Mouse (Mus musculus) liver, postnatal 0 days (tissue): ENCODE data around the gene Plekhj1. TPM values are rescaled to one million over a fixed set of nuclear protein-coding genes. Genes with fewer than 3 reads are reported as not detected.
"Not testable (repeated sequence)": the region's sequence is repeated elsewhere in the genome, so short reads cannot be mapped to it uniquely, and the experiment has no call there.

Source experiments
- ATAC-seq: fragments of 200-750 bp; cut with Nextera tagmentation; 2 replicates; pipeline ENCODE4 v1.8.0; 2017; ENCODE audit warnings: mild to moderate bottlenecking, moderate library complexity
- DNase-seq: peaks from one replicate; pipeline ENCODE4 v3.0.0-alpha.2; 2016
- H3K27ac ChIP-seq: fragments of 300-500 bp; sonication (generic); 2 replicates; pipeline ENCODE4 v1.5.1; 2014; ENCODE audit warnings: antibody characterized with exemption, moderate library complexity, mild to moderate bottlenecking, low read depth
- H3K27me3 ChIP-seq: fragments of 300-500 bp; sonication (generic); 2 replicates; pipeline ENCODE4 v1.6.1; 2014; ENCODE audit warnings: low read length, control low read depth, mixed read lengths; ENCODE audit not compliant: insufficient read depth
- H3K36me3 ChIP-seq: fragments of 300-500 bp; sonication (generic); replicated peaks from 2 replicates; pipeline ENCODE4 v1.6.1; 2014; ENCODE audit warnings: mild to moderate bottlenecking, control low read depth, low read length, moderate library complexity, mixed read lengths; ENCODE audit not compliant: insufficient read depth
- H3K4me1 ChIP-seq: fragments of 300-500 bp; sonication (generic); 2 replicates; pipeline ENCODE4 v1.6.1; 2014; ENCODE audit warnings: antibody characterized with exemption, mild to moderate bottlenecking, control low read depth; ENCODE audit not compliant: insufficient read depth
- H3K4me2 ChIP-seq: fragments of 300-500 bp; sonication (generic); 2 replicates; pipeline ENCODE4 v1.6.1; 2014; ENCODE audit warnings: low read depth, mild to moderate bottlenecking, low read length, moderate library complexity, mixed read lengths
- H3K4me3 ChIP-seq: fragments of 300-500 bp; sonication (generic); 2 replicates; pipeline ENCODE4 v1.5.1; 2014; ENCODE audit warnings: low read depth, low read length
- H3K9ac ChIP-seq: fragments of 300-500 bp; sonication (generic); replicated peaks from 2 replicates; pipeline ENCODE4 v1.6.1; 2014; ENCODE audit warnings: mild to moderate bottlenecking, moderate library complexity
- H3K9me3 ChIP-seq: fragments of 300-500 bp; sonication (generic); 2 replicates; pipeline ENCODE4 v1.6.1; 2016; ENCODE audit warnings: mild to moderate bottlenecking, control low read depth, low read length, mixed read lengths
- CTCF ChIP-seq: sonication (generic); IDR thresholded peaks from 2 replicates; pipeline ENCODE4 v1.5.1; 2016; ENCODE audit warnings: antibody characterized with exemption, low read depth
- EP300 ChIP-seq: IDR thresholded peaks from 2 replicates; pipeline ENCODE4 v1.6.1; 2016; ENCODE audit warnings: antibody characterized with exemption, low read depth, mild to moderate bottlenecking
- WGBS: fragments of 180-500 bp; shearing (Covaris S2); extraction: QIAGEN DNeasy Blood & Tissue Kit; methylation state at CpG from one replicate; pipeline ENCODE4 v1.1.7; 2014; ENCODE audit not compliant: insufficient replicate concordance; 5-methylcytosine and 5-hydroxymethylcytosine counted together
- polyA plus RNA-seq: library from polyadenylated mRNA; unstranded; fragments of >200 nt; fragmentation: Nextera tagmentation; extraction: Ambion mirVana; gene quantifications from 2 replicates; pipeline ENCODE4 v1.2.1, GENCODE M21; 2015

Gene Plekhj1
- polyA plus RNA-seq, 1 experiment from 2014 or later: 42.0 TPM

DNA sequence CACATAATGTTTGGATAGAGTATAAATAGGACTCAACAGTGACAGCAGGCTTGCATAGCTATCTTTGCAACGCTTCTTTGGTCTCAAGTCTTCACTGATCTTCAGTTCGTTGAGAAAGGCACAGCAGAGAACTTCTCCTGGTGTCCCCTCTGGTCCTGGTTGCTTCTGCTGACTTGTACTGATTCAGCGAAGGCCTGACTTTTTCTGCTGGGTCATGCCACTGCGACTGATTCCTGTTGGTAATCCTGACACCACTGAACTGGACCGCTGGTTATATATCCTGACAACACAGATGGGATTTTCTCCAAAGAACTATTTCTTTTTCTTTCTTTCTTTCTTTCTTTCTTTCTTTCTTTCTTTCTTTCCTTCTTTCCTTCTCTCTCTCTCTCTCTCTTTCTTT lies 24.1 kb upstream of the Plekhj1 start:
- peaks cover 44% of the 10 kb centered on the region for H3K4me1 ChIP-seq
- no peak overlapping the region for H3K9ac ChIP-seq
- WGBS: 85% methylated on average over 5 of the region's 5 CpGs

DNA sequence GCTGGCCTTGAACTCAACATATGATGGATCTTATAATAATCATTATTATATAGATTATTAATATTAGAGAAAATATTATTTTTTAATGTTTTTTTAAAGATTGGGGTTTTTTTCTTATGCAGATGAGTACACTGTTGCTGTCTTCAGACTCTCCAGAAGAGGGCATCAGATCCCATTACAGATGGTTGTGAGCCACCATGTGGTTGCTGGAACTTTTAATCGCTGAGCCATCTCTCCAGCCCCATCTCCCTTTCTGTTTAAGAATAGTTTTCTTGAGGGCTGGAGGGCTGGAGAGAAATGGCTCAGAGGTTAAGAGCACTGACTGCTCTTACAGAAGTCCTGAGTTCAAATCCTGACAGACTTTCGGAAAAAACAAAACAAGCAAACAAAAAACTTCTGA lies 23.6 kb upstream of the Plekhj1 start:
- DNase-seq (no peak), ATAC-seq (no peak)
- Histone ChIP-seq H3K4me3 (no peak overlapping the region), H3K9ac (no peak overlapping the region), H3K27me3 (no peaks in the 10 kb centered on the region), H3K4me1 (peaks cover 44% of the 10 kb centered on the region), H3K4me2 (no peak overlapping the region), H3K36me3 (no peaks in the 10 kb centered on the region), H3K9me3 (no peaks in the 10 kb centered on the region), H3K27ac (0 out of 2 replicates have a peak overlapping the region, but pooled peaks have one; percentile 45)
- no peak for TF ChIP-seq EP300
- peak; percentile 76 for TF ChIP-seq CTCF
- WGBS: 45% methylated on average over 2 of the region's 2 CpGs

More for the DNA sequence above, 24.1 kb upstream of the Plekhj1 start:
- Histone ChIP-seq H3K27ac (0 out of 2 replicates have a peak overlapping the region, but pooled peaks have one; percentile 45), H3K4me3 (no peak overlapping the region), H3K9me3 (no peaks in the 10 kb centered on the region), H3K27me3 (no peaks in the 10 kb centered on the region), H3K4me2 (no peak overlapping the region), H3K36me3 (no peaks in the 10 kb centered on the region)
- DNase-seq (no peak), ATAC-seq (no peak)
- no peak for TF ChIP-seq CTCF
- no peak for TF ChIP-seq EP300

DNA sequence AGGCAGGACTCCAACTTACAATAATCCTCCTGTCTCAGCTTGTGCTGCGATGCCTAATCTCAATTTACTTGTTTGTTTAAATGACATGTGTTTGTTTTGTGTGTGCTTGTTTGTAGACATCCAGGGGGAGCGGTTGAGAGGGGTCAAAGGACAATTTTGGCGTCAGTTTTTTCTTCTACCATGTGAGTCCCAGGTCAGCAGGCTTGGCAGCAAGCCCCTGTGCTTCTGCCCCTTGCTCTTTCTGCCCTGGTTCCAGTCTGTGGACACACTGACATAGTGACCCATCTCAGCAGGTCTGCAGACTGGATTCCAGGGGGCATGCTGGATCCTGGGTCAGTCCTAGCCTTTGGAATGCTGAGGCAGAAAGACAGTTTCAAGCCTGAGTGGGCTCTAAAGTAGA lies 21.0 kb upstream of the Plekhj1 start:
- Histone ChIP-seq H3K4me2 (peak overlapping the region; percentile 34; the same call in 1 of the 2 replicates), H3K27me3 (no peaks in the 10 kb centered on the region), H3K4me3 (no peak overlapping the region), H3K4me1 (peaks cover 31% of the 10 kb centered on the region), H3K27ac (peak overlapping the region; percentile 94), H3K9ac (peak overlapping the region; percentile 5), H3K36me3 (no peaks in the 10 kb centered on the region), H3K9me3 (no peaks in the 10 kb centered on the region)
- ATAC-seq (peak; percentile 62), DNase-seq (peak; percentile 63)
- WGBS: 40% methylated on average over 3 of the region's 3 CpGs
- no peak for TF ChIP-seq EP300
- no peak; the same call in 1 of the 2 replicates for TF ChIP-seq CTCF

DNA sequence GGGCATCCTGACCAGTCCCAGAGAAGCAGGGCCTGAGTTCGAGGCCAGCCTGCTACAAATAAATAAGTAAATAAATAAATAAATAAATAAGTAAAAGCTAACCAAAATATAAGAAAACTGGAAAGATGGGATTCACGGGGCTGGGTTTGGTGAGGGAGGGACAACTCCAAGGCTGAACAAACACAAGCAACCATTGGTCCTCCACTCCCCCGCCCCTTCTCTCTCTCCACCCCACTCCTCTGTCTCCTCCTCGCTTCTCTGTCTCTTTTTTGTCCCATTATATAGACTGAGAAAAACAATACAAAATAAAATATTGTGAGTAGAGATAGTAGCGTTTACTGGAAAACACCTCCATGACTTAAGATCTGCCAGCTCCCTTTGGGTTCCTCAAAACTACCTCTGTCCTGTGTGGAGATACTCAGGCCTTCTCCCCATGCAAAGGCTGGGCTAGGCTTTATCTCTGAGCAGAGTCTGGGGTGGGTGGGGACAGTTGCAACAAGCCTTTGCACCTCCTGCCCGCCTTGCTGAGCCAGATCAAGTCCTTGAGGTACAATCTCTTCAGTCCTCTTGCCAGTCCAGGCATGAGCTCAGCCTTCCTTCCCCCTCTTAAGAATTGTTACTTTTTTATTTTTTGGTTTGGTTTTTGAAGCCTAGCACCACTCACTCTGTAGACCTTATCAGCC lies 20.3 kb upstream of the Plekhj1 start:
- TF ChIP-seq CTCF (no peak), EP300 (peak; percentile 81)
- ATAC-seq: peak; percentile 92
- H3K9ac ChIP-seq: peak overlapping the region; percentile 5
- no peaks in the 10 kb centered on the region for H3K9me3 ChIP-seq
- peak overlapping the region; percentile 94 for H3K27ac ChIP-seq
- peak overlapping the region; percentile 30 for H3K4me2 ChIP-seq
- peaks cover 25% of the 10 kb centered on the region for H3K4me1 ChIP-seq
- 40% methylated on average over 6 of the region's 6 CpGs for whole genome bisulfite sequencing
- DNase-seq: peak; percentile 77
- no peaks in the 10 kb centered on the region for H3K36me3 ChIP-seq
- no peaks in the 10 kb centered on the region for H3K27me3 ChIP-seq
- H3K4me3 ChIP-seq: no peak overlapping the region

DNA sequence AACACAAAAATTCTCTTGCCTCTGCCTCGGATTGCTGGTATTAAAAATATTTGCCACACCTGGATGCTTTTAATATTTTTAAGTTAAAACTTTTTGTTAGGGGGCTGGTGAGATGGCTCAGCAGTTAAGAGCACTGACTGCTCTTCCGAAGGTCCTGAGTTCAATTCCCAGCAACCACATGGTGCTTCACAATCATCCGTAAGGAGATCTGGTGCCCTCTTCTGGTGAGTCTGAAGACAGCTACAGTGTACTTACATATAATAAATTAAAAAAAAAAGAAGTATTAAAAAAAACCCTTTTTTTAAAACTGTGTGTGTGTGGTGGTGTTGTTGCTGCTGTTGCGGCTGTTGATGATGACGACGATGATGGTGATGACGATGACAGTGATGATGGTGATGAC lies 19.5 kb upstream of the Plekhj1 start:
- TF ChIP-seq CTCF: peak; percentile 51
- not testable (repeated sequence) for H3K9ac ChIP-seq, H3K27me3 ChIP-seq, H3K4me2 ChIP-seq, ATAC-seq, H3K36me3 ChIP-seq, DNase-seq, H3K9me3 ChIP-seq, H3K4me3 ChIP-seq
- peaks cover 21% of the 10 kb centered on the region for H3K4me1 ChIP-seq
- H3K27ac ChIP-seq: peak overlapping the region; percentile 94
- WGBS: 86% methylated on average over 7 of the region's 7 CpGs

DNA sequence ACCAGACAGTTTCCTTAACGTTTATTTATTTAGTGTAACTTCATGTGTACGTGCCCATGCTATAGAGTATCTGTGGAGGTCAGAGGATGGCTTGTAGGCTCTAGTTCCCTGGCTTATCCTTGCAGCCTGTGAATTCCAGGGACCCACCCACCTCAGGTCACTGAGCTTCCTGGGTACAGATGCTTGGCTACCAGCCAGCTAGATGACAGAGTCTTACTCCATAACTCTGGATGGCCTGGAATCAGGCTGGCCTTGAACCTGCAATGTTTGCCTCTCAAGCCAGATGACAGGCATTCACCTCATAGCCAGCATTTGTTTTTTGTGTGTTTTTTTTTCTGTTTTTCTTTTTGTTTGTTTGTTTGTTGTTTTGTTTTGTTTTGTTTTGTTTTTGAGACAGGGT lies 18.7 kb upstream of the Plekhj1 start:
- peaks cover 18% of the 10 kb centered on the region for H3K4me1 ChIP-seq
- 61% methylated on average over 2 of the region's 2 CpGs for WGBS
- ATAC-seq (no peak), DNase-seq (peak; percentile 52)
- H3K9ac ChIP-seq: no peak overlapping the region
- H3K27me3 ChIP-seq: no peaks in the 10 kb centered on the region
- no peaks in the 10 kb centered on the region for H3K9me3 ChIP-seq
- H3K4me3 ChIP-seq: no peak overlapping the region
- peak overlapping the region; percentile 29; the same call in 1 of the 2 replicates for H3K27ac ChIP-seq
- TF ChIP-seq EP300 (no peak), CTCF (no peak)
- no peaks in the 10 kb centered on the region for H3K36me3 ChIP-seq
- no peak overlapping the region for H3K4me2 ChIP-seq

DNA sequence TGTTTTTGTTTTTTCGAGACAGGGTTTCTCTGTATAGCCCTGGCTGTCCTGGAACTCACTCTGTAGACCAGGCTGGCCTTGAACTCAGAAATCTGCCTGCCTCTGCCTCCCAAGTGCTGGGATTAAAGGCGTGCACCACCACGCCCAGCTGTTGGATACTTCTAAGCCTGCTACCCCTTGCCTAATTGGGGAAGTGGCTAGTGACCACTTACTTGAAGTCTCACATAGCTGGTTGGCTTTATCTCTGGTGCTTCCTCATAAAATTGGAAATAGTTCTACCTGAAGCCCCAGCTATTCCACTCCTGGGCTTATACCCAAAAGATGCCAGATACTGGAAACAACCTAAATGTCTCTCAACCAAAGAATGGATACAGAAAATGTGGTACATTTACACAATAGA lies 17.9 kb upstream of the Plekhj1 start:
- not testable (repeated sequence) for DNase-seq, ATAC-seq, H3K36me3 ChIP-seq, H3K9me3 ChIP-seq, H3K4me3 ChIP-seq, H3K4me2 ChIP-seq, H3K27ac ChIP-seq, H3K27me3 ChIP-seq, H3K9ac ChIP-seq
- H3K4me1 ChIP-seq: peaks cover 17% of the 10 kb centered on the region
- WGBS: 59% methylated on average over 3 of the region's 3 CpGs
